Mouse (Mus musculus): ENCODE data around the gene Echdc2.

DNA sequence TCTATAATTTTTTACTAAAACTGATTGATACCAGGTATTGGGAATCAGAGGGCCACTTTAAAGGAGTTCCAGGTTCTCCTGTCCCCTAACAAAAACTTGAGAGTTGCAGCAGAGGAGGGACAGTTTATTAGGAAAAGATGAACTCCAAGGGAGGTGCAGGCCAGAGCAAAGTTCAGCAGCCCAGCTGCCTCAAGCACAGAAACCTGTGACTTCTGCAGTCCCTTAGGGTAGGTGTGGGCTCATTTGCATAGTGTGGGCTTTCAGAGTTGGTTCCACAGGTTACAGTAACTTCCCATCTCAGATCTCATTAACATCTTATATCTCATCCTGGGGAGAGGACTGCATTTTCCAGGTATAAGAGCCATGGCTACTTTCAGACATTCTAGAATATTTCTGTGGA is 21.5 kb upstream of the Echdc2 start:
- TF ChIP-seq CTCF (IDR thresholded peaks at IDR 0.05; ENCODE audit: low read depth, low read length) = no peak
- no peak for TF ChIP-seq GATA1 (IDR thresholded peaks at IDR 0.05; ENCODE audit: borderline replicate concordance, low read length)

Data from G1E (cell line).